26 mouse cellular contexts compared by ENCODE assay signal in genomic region chr1:51536076-51536475, GRCm38 (mm10).
"Had no signal": no experiment of that assay in that cellular context is flagged by ENCODE, and none has a peak within 500 bp of the region (broad histone marks: within the 10 kb centered on the region; RNA-seq: fewer than 3 reads in every experiment).

No protein-coding gene starts in this region.

- H3K4me3 ChIP-seq: heart, embryonic 10.5 days; heart, embryonic 12.5 days; hindbrain, embryonic 10.5 days; hindbrain, embryonic 12.5 days; limb, embryonic 10.5 days; limb, embryonic 12.5 days; liver, embryonic 13.5 days; liver, embryonic 15.5 days had no signal

- DNase-seq: gastrocnemius, postnatal 10 days; gastrocnemius, postnatal 25 days; heart, adult 18-20 months; heart, postnatal 10 days; heart, postnatal 4 days; kidney, adult 11 months; kidney, adult 2 months; kidney, adult 9 months; kidney, postnatal 14 days; kidney, postnatal 36 days; layer of hippocampus, adult 9-11 months; layer of hippocampus, postnatal 36 days; liver; liver, embryonic 13.5 days; liver, postnatal 0 days had no signal

- ATAC-seq: hindbrain, embryonic 16.5 days; intestine, embryonic 16.5 days; liver, postnatal 0 days had no signal

- H3K4me2 ChIP-seq: heart, embryonic 12.5 days; hindbrain, embryonic 12.5 days; hindbrain, embryonic 14.5 days; limb, embryonic 12.5 days; liver, embryonic 11.5 days; liver, embryonic 13.5 days; liver, embryonic 15.5 days had no signal

- H3K27me3 ChIP-seq: heart, embryonic 12.5 days; hindbrain, embryonic 12.5 days; limb, embryonic 12.5 days; liver, embryonic 13.5 days; liver, embryonic 15.5 days had no signal

- H3K9ac ChIP-seq: heart, embryonic 12.5 days; hindbrain, embryonic 12.5 days; hindbrain, embryonic 14.5 days; limb, embryonic 12.5 days; liver, embryonic 13.5 days; liver, embryonic 15.5 days; liver, postnatal 0 days had no signal

- H3K4me1 ChIP-seq: hindbrain, embryonic 12.5 days; limb, embryonic 10.5 days; limb, embryonic 12.5 days had no signal

- H3K36me3 ChIP-seq: heart, embryonic 10.5 days; heart, embryonic 12.5 days; hindbrain, embryonic 10.5 days; hindbrain, embryonic 12.5 days; limb, embryonic 10.5 days; limb, embryonic 12.5 days; liver, embryonic 13.5 days; liver, embryonic 15.5 days had no signal

- H3K27ac ChIP-seq: heart, embryonic 10.5 days; hindbrain, embryonic 10.5 days; hindbrain, embryonic 12.5 days; hindbrain, embryonic 14.5 days; limb, embryonic 10.5 days; limb, embryonic 12.5 days; liver, embryonic 13.5 days; liver, embryonic 15.5 days had no signal

- H3K9me3 ChIP-seq: heart, embryonic 10.5 days; heart, embryonic 12.5 days; hindbrain, embryonic 10.5 days; hindbrain, embryonic 12.5 days; limb, embryonic 10.5 days; limb, embryonic 12.5 days; liver, embryonic 13.5 days; liver, embryonic 15.5 days had no signal
